ENCODE assay signal across 13 mouse cellular contexts in genomic region chr17:5575518-5575917, GRCm38 (mm10).
DNase-seq lines count a peak whose midpoint lies in the region; ATAC-seq lines count a peak whose summit lies in the region.
"Had no signal": no experiment of that assay in that cellular context is flagged by ENCODE, and none has a peak within 500 bp of the region (broad histone marks: within the 10 kb centered on the region; RNA-seq: fewer than 3 reads in every experiment).

No protein-coding gene starts in this region.

- no peaks in the 10 kb centered on the region for H3K36me3 ChIP-seq in hindbrain, embryonic 14.5 days (replicated peaks; ENCODE audit: control insufficient read depth, insufficient read depth)
- no peaks in the 10 kb centered on the region for H3K36me3 ChIP-seq in hindbrain, embryonic 11.5 days (ENCODE audit: control insufficient read depth, insufficient read depth, low read length)
- no peaks in the 10 kb centered on the region for H3K36me3 ChIP-seq in macrophage (ENCODE audit: inconsistent target)
- H3K36me3 ChIP-seq: embryonic facial prominence, embryonic 12.5 days; heart, embryonic 10.5 days had no signal

- H3K4me3 ChIP-seq in hindbrain, embryonic 14.5 days (replicated peaks; ENCODE audit: low read length) = no peak overlapping the region
- H3K4me3 ChIP-seq in hindbrain, embryonic 11.5 days (ENCODE audit: low read depth, low read length) = no peak overlapping the region
- no peak overlapping the region for H3K4me3 ChIP-seq in macrophage (ENCODE audit: inconsistent target)
- H3K4me3 ChIP-seq: embryonic facial prominence, embryonic 12.5 days; heart, embryonic 10.5 days had no signal

- peaks cover 88% of the 10 kb centered on the region for H3K79me2 ChIP-seq in macrophage (ENCODE audit: inconsistent target)

- no peak overlapping the region for H3K4me2 ChIP-seq in hindbrain, embryonic 14.5 days (replicated peaks)
- no peak overlapping the region for H3K4me2 ChIP-seq in hindbrain, embryonic 11.5 days (replicated peaks; ENCODE audit: low read depth, low read length)
- H3K4me2 ChIP-seq: embryonic facial prominence, embryonic 12.5 days had no signal

- H3K9me3 ChIP-seq in hindbrain, embryonic 14.5 days (ENCODE audit: control insufficient read depth, low read length) = no peaks in the 10 kb centered on the region
- H3K9me3 ChIP-seq in hindbrain, embryonic 11.5 days (ENCODE audit: control insufficient read depth, low read length) = no peaks in the 10 kb centered on the region
- H3K9me3 ChIP-seq: embryonic facial prominence, embryonic 12.5 days; heart, embryonic 10.5 days had no signal

- no peaks in the 10 kb centered on the region for H3K4me1 ChIP-seq in hindbrain, embryonic 14.5 days (replicated peaks; ENCODE audit: control insufficient read depth, insufficient read depth, low read length)
- no peaks in the 10 kb centered on the region; the same call in 1 of the 2 replicates for H3K4me1 ChIP-seq in hindbrain, embryonic 11.5 days (replicated peaks; ENCODE audit: control insufficient read depth, insufficient read depth, low read length)
- H3K4me1 ChIP-seq: embryonic facial prominence, embryonic 12.5 days had no signal

- ATAC-seq in hindbrain, embryonic 14.5 days (ENCODE audit: low FRiP score) = 0 out of 2 replicates have a peak, but pooled peaks have one; percentile 14
- ATAC-seq in hindbrain, embryonic 11.5 days (ENCODE audit: low FRiP score) = no peak
- ATAC-seq: intestine, postnatal 0 days; liver, postnatal 0 days had no signal

- WGBS in hindbrain, embryonic 14.5 days = 58% methylated on average over 4 of the region's 4 CpGs
- WGBS in hindbrain, embryonic 11.5 days = 72% methylated on average over 4 of the region's 4 CpGs
- WGBS in macrophage (ENCODE audit: missing documents) = 90% methylated on average over 4 of the region's 4 CpGs

- no peaks in the 10 kb centered on the region for H3K27me3 ChIP-seq in hindbrain, embryonic 14.5 days (ENCODE audit: control insufficient read depth, insufficient read depth, low read length)
- no peaks in the 10 kb centered on the region for H3K27me3 ChIP-seq in hindbrain, embryonic 11.5 days (ENCODE audit: control insufficient read depth, insufficient read depth, low read length)
- H3K27me3 ChIP-seq: embryonic facial prominence, embryonic 12.5 days had no signal

- no peak overlapping the region for H3K27ac ChIP-seq in hindbrain, embryonic 14.5 days
- H3K27ac ChIP-seq in hindbrain, embryonic 11.5 days (ENCODE audit: low read depth, low read length) = no peak overlapping the region
- H3K27ac ChIP-seq in macrophage = peak overlapping the region; percentile 95
- H3K27ac ChIP-seq: embryonic facial prominence, embryonic 12.5 days; heart, embryonic 10.5 days had no signal

- DNase-seq in hindbrain, embryonic 14.5 days (ENCODE audit: low spot score) = no peak
- DNase-seq in hindbrain, embryonic 11.5 days (ENCODE audit: low spot score) = no peak
- DNase-seq in urinary bladder, postnatal 14 days (ENCODE audit: low spot score) = peak; percentile 39
- no peak for DNase-seq in urinary bladder, postnatal 4 days (ENCODE audit: low spot score in 2 of 2)
- DNase-seq in kidney, postnatal 14 days = peak; percentile 47
- no peak for DNase-seq in right cerebral cortex, adult 2 months (ENCODE audit: low spot score in 2 of 2)
- DNase-seq in spleen, postnatal 36 days (ENCODE audit: low spot score in 2 of 2) = no peak
- DNase-seq: adrenal gland, postnatal 14 days; liver, postnatal 0 days had no signal

- H3K9ac ChIP-seq in hindbrain, embryonic 14.5 days = no peak overlapping the region
- H3K9ac ChIP-seq in hindbrain, embryonic 11.5 days (ENCODE audit: low read depth, low read length) = no peak overlapping the region
- H3K9ac ChIP-seq: embryonic facial prominence, embryonic 12.5 days; liver, postnatal 0 days had no signal

Comparison
In these comparisons a context has a peak if more than half of its experiments do, and no peak if none do; other contexts are left out.
1. DNase-seq: peak in urinary bladder, postnatal 14 days (single experiment) and kidney, postnatal 14 days (single experiment); none in hindbrain, embryonic 14.5 days (single experiment), hindbrain, embryonic 11.5 days (single experiment), urinary bladder, postnatal 4 days (0 of 2), right cerebral cortex, adult 2 months (0 of 2) and spleen, postnatal 36 days (0 of 2).